Mouse (Mus musculus): Measurements from ENCODE around the gene Olfr766-ps1.
"Not testable (repeated sequence)": the region's sequence is repeated elsewhere in the genome, so short reads cannot be mapped to it uniquely, and the experiment has no call there.

DNA sequence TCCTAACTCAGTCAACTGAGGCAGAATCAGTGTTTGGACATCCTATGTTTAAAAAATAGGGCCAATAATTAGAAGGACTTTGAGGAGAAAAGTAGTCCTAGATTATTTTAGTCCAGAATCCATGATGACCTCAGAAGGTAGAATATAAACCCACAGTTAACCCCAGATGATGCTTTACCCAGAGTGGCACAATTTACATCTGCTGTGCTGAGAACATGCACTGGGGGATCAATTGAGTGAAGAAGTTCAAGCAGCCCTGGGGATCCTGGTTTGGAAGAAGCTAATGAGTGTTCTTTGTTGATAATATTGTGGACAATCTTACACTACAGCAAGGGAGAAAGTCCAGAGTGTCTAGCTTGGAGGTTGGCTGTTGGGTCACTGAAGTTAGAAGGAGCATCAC lies 14.0 kb upstream of the Olfr766-ps1 start, which contains the start of gene Olfr767:
- not testable (repeated sequence) for TF ChIP-seq CTCF (IDR thresholded peaks at IDR 0.05; ENCODE audit: control insufficient read depth, insufficient read depth, low read length); POLR2A (IDR thresholded peaks at IDR 0.05; ENCODE audit: borderline replicate concordance, control insufficient read depth, low read depth, low read length)
